Mouse (Mus musculus) embryo, embryonic 10.5 days (tissue): ENCODE data around the gene Angel1.

ENCODE experiments used
- DNase-seq: peaks from one replicate; pipeline ENCODE4 v3.0.0-alpha.2; 2015; ENCODE audit warnings: low spot score

Angel1 gene

GRCm38 (mm10) chr12:86678591-86679545 lies 47.4 kb downstream of the Angel1 start, which contains the start of gene Vash1:
Gene Vash1, plus strand, starts transcription at chr12:86678700.
- peak; percentile 85 for DNase-seq

GRCm38 (mm10) chr12:86672507-86672906 lies 53.8 kb downstream of the Angel1 start:
- DNase-seq, result no peak

- no peak for DNase-seq
These were observed 54.2 kb downstream of the Angel1 start for GRCm38 (mm10) chr12:86672105-86672504.

- no peak for DNase-seq
These were observed 57.9 kb downstream of the Angel1 start for GRCm38 (mm10) chr12:86668404-86668803.

GRCm38 (mm10) chr12:86665656-86666055 lies 60.6 kb downstream of the Angel1 start:
- DNase-seq, result no peak

- no peak for DNase-seq
These were observed 65.8 kb downstream of the Angel1 start for GRCm38 (mm10) chr12:86660466-86660865.

GRCm38 (mm10) chr12:86659447-86659968 lies 66.8 kb downstream of the Angel1 start:
- DNase-seq, result peak; percentile 80

- no peak for DNase-seq
These were observed 73.7 kb downstream of the Angel1 start for GRCm38 (mm10) chr12:86652570-86653041.

GRCm38 (mm10) chr12:86651301-86651860 lies 74.9 kb downstream of the Angel1 start:
- no peak for DNase-seq
